In the genomic region with DNA sequence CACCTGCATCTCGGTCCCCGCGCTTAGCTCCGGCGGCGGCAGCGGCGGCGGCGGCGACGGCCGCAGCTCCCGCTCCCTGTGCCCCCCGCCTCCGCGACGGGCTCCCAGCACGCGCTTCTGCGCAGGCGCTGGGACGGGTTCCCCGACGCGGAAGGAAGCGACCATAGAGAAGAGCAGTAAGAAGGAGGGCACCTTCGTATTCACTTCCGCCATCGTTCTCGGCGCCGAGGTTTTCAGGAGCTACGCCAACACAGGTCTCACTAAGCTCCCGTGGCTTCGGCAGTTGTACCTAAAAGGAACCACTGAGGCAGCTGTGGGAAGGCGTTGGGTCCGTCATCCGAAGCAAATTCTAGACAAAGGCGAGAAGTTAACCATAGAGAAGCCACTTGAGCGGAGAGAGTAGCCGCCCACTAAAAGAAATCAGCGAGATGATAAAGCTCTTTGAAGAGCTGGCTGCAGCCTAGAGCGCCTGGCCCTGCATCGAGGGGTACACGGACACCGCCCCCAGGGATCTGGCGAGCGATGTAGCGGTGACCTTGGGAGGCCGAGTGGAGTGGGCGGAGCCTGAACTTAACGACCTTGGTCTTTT, we compare ENCODE assay signal across 8 mouse cellular contexts. TPM values are rescaled to one million over a fixed set of nuclear protein-coding genes. Genes with fewer than 3 reads are reported as not detected.
DNase-seq lines count a peak whose midpoint lies in the region; ATAC-seq and TF ChIP-seq lines count a peak whose summit lies in the region.

A gene (minus strand): TSS at position 432 of the 589 bp plus-strand sequence.

- H3K4me2 ChIP-seq in kidney, embryonic 16.5 days (replicated peaks; ENCODE audit: low read depth, low read length), result peak within 1 kb of the TSS; percentile 85
- peak within 1 kb of the TSS; percentile 94 for H3K4me2 ChIP-seq in myocyte (ENCODE audit: low read depth)

- no peaks in the 10 kb centered on the region for H3K9me3 ChIP-seq in heart, embryonic 10.5 days
- H3K9me3 ChIP-seq in kidney, embryonic 16.5 days (ENCODE audit: low read length), result no peaks in the 10 kb centered on the region

- H3K27me3 ChIP-seq in C2C12 (ENCODE audit: control insufficient read depth, insufficient read depth, insufficient read length) (no peaks in the 10 kb centered on the region), myocyte (ENCODE audit: control insufficient read depth, insufficient read depth, insufficient read length) (no peaks in the 10 kb centered on the region)
- no peaks in the 10 kb centered on the region for H3K27me3 ChIP-seq in heart, embryonic 10.5 days (ENCODE audit: insufficient read depth, poor library complexity, severe bottlenecking)
- no peaks in the 10 kb centered on the region for H3K27me3 ChIP-seq in kidney, embryonic 16.5 days (ENCODE audit: insufficient read depth, low read length)
- H3K27me3 ChIP-seq in liver, adult 2 months (ENCODE audit: control insufficient read depth, insufficient read depth, low read length), result no peaks in the 10 kb centered on the region
- no peaks in the 10 kb centered on the region for H3K27me3 ChIP-seq in splenic B cell, adult 2 months (ENCODE audit: control insufficient read depth, insufficient read depth, low read length, poor library complexity, severe bottlenecking)

- peak within 1 kb of the TSS; percentile 83 for H3ac ChIP-seq in C2C12 (ENCODE audit: control insufficient read depth, insufficient read length, low read depth)
- H3ac ChIP-seq in myocyte (ENCODE audit: control insufficient read depth, insufficient read length), result peak within 1 kb of the TSS; percentile 88

- H3K9ac ChIP-seq in kidney, embryonic 16.5 days (replicated peaks; ENCODE audit: low read length), result peak within 1 kb of the TSS; percentile 97
- peak within 1 kb of the TSS; percentile 76 for H3K9ac ChIP-seq in liver, adult 2 months (ENCODE audit: low read depth, low read length)

- 0 out of 2 replicates have a peak, but pooled peaks have one; percentile 27 for TF ChIP-seq POLR2A in liver, adult 2 months (IDR thresholded peaks at IDR 0.05; ENCODE audit: extremely low read depth, insufficient read depth, low read length)
- TF ChIP-seq POLR2A in myocyte (IDR thresholded peaks at IDR 0.05; ENCODE audit: insufficient read length, low read depth), result peak; percentile 67

- TF ChIP-seq CTCF in C2C12 (IDR thresholded peaks at IDR 0.05; ENCODE audit: control insufficient read depth, insufficient read depth, insufficient read length), result peak; percentile 54
- TF ChIP-seq CTCF in liver, adult 2 months (IDR thresholded peaks at IDR 0.05; ENCODE audit: low read depth, low read length), result peak; percentile 35

- peak within 1 kb of the TSS; percentile 60 for H3K4me3 ChIP-seq in C2C12 (ENCODE audit: insufficient read depth, poor library complexity, severe bottlenecking)
- H3K4me3 ChIP-seq in heart, embryonic 10.5 days, result peak within 1 kb of the TSS; percentile 94
- peak within 1 kb of the TSS; percentile 91 for H3K4me3 ChIP-seq in kidney, embryonic 16.5 days (ENCODE audit: low read length)
- H3K4me3 ChIP-seq in liver, adult 2 months (ENCODE audit: insufficient read depth, low read depth, low read length), result peak within 1 kb of the TSS; percentile 59
- H3K4me3 ChIP-seq in myocyte, result peak within 1 kb of the TSS; percentile 90

- H3K79me3 ChIP-seq in C2C12 (ENCODE audit: low read depth), result peaks cover 8% of the 10 kb centered on the region

- peak; percentile 96 for DNase-seq in brain, adult 2 months (ENCODE audit: low read depth, low spot score)
- DNase-seq in heart, embryonic 10.5 days (ENCODE audit: low spot score), result peak; percentile 96
- peak; percentile 80 for DNase-seq in liver, adult 2 months (ENCODE audit: extremely low read depth, low read depth, low spot score)
- peak; percentile 93 for DNase-seq in splenic B cell, adult 2 months (ENCODE audit: low read depth, low spot score)

- H3K36me3 ChIP-seq in C2C12 (ENCODE audit: control insufficient read depth, insufficient read depth) (peaks cover 6% of the 10 kb centered on the region), myocyte (ENCODE audit: control insufficient read depth, insufficient read depth) (peaks cover 13% of the 10 kb centered on the region)
- H3K36me3 ChIP-seq in heart, embryonic 10.5 days, result peaks cover 34% of the 10 kb centered on the region
- peaks cover 17% of the 10 kb centered on the region for H3K36me3 ChIP-seq in kidney, embryonic 16.5 days (ENCODE audit: insufficient read depth, low read length)
- 0 out of 2 replicates have a peak, but pooled peaks cover 2% of the 10 kb centered on the region for H3K36me3 ChIP-seq in liver, adult 2 months (ENCODE audit: control insufficient read depth, insufficient read depth, low read length)
- H3K36me3 ChIP-seq in splenic B cell, adult 2 months (ENCODE audit: control insufficient read depth, insufficient read depth, low read length, poor library complexity, severe bottlenecking), result no peaks in the 10 kb centered on the region; the same call in 1 of the 2 replicates

- peaks cover 29% of the 10 kb centered on the region for H3K79me2 ChIP-seq in C2C12 (ENCODE audit: control insufficient read depth, insufficient read depth)
- peaks cover 2% of the 10 kb centered on the region; the same call in 1 of the 2 replicates for H3K79me2 ChIP-seq in liver, adult 2 months (ENCODE audit: control insufficient read depth, insufficient read depth, low read length)
- H3K79me2 ChIP-seq in myocyte (ENCODE audit: control insufficient read depth, insufficient read depth), result peaks cover 32% of the 10 kb centered on the region

- peaks cover 32% of the 10 kb centered on the region for H3K4me1 ChIP-seq in heart, embryonic 10.5 days
- peaks cover 20% of the 10 kb centered on the region for H3K4me1 ChIP-seq in kidney, embryonic 16.5 days (ENCODE audit: insufficient read depth, low read length)
- peaks cover 4% of the 10 kb centered on the region; the same call in 1 of the 2 replicates for H3K4me1 ChIP-seq in liver, adult 2 months (ENCODE audit: control insufficient read depth, insufficient read depth, low read length)

- peak; percentile 88 for ATAC-seq in erythroblast, adult 5-6 weeks (replicated peaks; ENCODE audit: low FRiP score, poor library complexity, severe bottlenecking)
- peak; percentile 92 for ATAC-seq in kidney, embryonic 16.5 days (ENCODE audit: low FRiP score, low TSS enrichment)

- peak within 1 kb of the TSS; percentile 94 for H3K27ac ChIP-seq in heart, embryonic 10.5 days
- H3K27ac ChIP-seq in kidney, embryonic 16.5 days (ENCODE audit: low read length), result peak within 1 kb of the TSS; percentile 96
- H3K27ac ChIP-seq in liver, adult 2 months (replicated peaks; ENCODE audit: insufficient read depth, low read depth, low read length), result peak within 1 kb of the TSS; percentile 80

- under 1% methylated on average over 53 of the region's 53 CpGs for WGBS in heart, embryonic 10.5 days
- WGBS in kidney, embryonic 16.5 days, result under 1% methylated on average over 53 of the region's 53 CpGs
- under 1% methylated on average over 53 of the region's 53 CpGs for WGBS in liver, adult 2 months

TF ChIP-seq in C2C12, 6 proteins besides CTCF, POLR2A, EP300 and RAD21:
- TF ChIP-seq FOSL1 (IDR thresholded peaks at IDR 0.05; ENCODE audit: insufficient read depth, low read length, poor library complexity, severe bottlenecking) (no peak), CEBPB (IDR thresholded peaks at IDR 0.05; ENCODE audit: low read depth) (no peak), USF1 (IDR thresholded peaks at IDR 0.05; ENCODE audit: low read depth) (no peak), MYOG (IDR thresholded peaks at IDR 0.05; ENCODE audit: control insufficient read depth, extremely low read depth, insufficient read length) (no peak), MAX (IDR thresholded peaks at IDR 0.05) (no peak), MYOD1 (IDR thresholded peaks at IDR 0.05; ENCODE audit: control insufficient read depth, insufficient read length, low read depth) (no peak)

TF ChIP-seq in myocyte, 11 proteins besides CTCF, POLR2A, EP300 and RAD21:
- no peak for TF ChIP-seq MAX (IDR thresholded peaks at IDR 0.05; ENCODE audit: low read depth)
- TF ChIP-seq POLR2AphosphoS2 (IDR thresholded peaks at IDR 0.05; ENCODE audit: insufficient read length, low read depth), result peak; percentile 44
- TF ChIP-seq MYOG (IDR thresholded peaks at IDR 0.05; ENCODE audit: control insufficient read depth in 1 of 3, insufficient read depth in 1 of 3, insufficient read length in 2 of 3, low read depth in 2 of 3), result peak in 1 of 3 experiments; percentile 11
TF ChIP-seq in myocyte: peak in this region for 2.

RNA-seq across cellular contexts. Expression of the gene that starts here (rescaled TPM):
- polyA plus RNA-seq in C2C12 (2012; fragmentation: generic; extraction: Trizol) (36.9 TPM), myocyte (2012; fragmentation: generic; extraction: Trizol) (58.8 TPM)
- 4.0 and 7.7 TPM in 2 replicates for total RNA-seq in erythroblast, adult 5-6 weeks (2015; ENCODE audit: low replicate concordance)
- total RNA-seq in erythroblast, adult 5-6 weeks (2017; ENCODE audit: low replicate concordance), result 6.6 and 19.6 TPM in 2 replicates
- polyA plus RNA-seq in heart, embryonic 10.5 days (2016; fragmentation: Nextera tagmentation; extraction: Ambion mirVana), result 46.3 and 47.1 TPM in 2 replicates
- polyA plus RNA-seq in kidney, embryonic 16.5 days (2015; fragmentation: Nextera tagmentation; extraction: Ambion mirVana), result 62.5 and 66.5 TPM in 2 replicates
- total RNA-seq in liver, adult 2 months (2014; rRNA removed), result 4.6 and 7.7 TPM in 2 replicates
- polyA plus RNA-seq in liver, adult 2 months (2012; rRNA removed), result 36.2 and 43.1 TPM in 2 replicates

Comparison
In these comparisons a context has a peak if more than half of its experiments do, and no peak if none do; other contexts are left out.
1. Peak in every context shown above with its lines: DNase-seq, ATAC-seq, H3K4me3 ChIP-seq and H3K27ac ChIP-seq.